Mouse (Mus musculus): Measurements from ENCODE around the gene Ube2e1.

Ube2e1 gene

DNA sequence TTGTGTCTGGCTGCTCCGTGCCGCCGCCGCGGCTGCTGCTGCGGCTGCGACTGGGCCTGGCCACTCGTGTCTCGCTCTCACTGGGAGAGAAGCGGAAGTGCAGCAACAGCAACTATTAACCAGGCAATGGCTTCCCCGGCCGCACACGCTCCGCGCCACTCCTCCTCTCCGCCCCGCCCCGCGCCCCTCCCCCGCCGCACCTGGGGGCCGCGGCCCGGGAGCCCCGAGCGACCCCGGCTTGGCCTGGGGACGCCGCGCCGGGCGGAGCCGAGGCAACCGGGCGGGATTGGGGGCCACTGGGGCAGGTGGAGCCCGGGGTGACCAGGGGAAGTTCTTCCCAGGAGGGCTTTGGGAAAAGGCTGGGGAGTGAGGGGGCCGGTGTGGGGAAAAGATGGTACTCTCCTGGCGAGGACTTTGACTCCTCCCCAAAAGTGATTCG lies at the start of gene Ube2e1:
Gene Ube2e1 (minus strand): TSS at position 167 of the 439 bp plus-strand sequence.
- DNase-seq (ENCODE audit: low read depth, low spot score) = peak; percentile 86

DNA sequence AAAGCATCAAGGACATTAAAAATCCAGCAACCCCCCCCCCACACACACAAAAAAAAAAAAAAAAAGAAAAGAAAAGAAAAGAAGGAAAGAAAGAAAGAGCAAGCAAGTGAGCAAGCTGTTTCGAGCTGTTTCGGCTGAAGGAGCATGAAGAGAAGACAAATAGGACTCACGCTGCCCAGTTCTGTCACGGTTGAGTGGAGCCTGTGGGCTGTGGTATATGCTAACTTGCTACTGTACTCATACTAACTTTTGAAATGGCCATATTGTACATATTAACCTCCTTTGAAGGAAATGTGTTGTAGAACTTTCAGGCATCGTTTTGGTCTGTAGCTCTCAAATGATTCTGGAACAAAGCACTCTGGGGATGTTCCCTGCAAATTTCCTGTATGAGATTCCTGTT lies 48.2 kb upstream of the Ube2e1 start:
- peak; percentile 16 for DNase-seq (ENCODE audit: low read depth, low spot score)

GRCm38 (mm10) chr14:18377944-18378575 lies 46.4 kb upstream of the Ube2e1 start:
- DNase-seq (ENCODE audit: low read depth, low spot score) = no peak

GRCm38 (mm10) chr14:18376206-18376605 lies 44.5 kb upstream of the Ube2e1 start:
- DNase-seq (ENCODE audit: low read depth, low spot score) = no peak

DNA sequence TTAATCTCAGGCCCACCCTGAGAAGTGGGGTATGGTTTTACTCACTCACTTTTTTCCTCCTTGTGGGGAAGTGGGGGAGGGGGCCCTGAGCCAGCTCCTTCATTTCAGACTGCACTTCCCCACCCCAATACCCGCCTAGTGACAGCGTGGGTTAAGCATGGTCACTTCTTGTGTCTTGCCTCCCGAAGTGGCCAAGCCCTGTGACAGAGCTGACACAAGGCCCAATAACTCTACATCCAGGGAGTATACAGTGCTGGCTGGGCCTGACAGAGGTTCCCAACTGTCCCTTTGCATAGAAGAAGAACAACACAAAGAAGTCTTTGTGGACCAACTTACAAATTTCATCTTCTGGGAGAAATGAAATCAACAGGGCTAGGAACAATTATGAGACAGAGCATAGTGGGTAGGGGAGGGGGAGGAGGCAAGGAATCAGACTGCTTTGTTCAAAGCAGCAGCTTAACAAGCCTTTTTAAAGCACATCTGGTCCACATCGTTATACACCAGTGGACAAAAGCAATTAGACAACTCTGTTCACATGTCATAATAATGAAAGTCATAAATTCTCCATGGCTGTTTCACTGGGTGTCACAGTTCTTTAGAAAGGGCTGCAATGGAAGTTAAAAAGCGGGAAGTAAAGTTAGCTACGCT lies 42.2 kb upstream of the Ube2e1 start:
- no peak for DNase-seq (ENCODE audit: low read depth, low spot score)

DNA sequence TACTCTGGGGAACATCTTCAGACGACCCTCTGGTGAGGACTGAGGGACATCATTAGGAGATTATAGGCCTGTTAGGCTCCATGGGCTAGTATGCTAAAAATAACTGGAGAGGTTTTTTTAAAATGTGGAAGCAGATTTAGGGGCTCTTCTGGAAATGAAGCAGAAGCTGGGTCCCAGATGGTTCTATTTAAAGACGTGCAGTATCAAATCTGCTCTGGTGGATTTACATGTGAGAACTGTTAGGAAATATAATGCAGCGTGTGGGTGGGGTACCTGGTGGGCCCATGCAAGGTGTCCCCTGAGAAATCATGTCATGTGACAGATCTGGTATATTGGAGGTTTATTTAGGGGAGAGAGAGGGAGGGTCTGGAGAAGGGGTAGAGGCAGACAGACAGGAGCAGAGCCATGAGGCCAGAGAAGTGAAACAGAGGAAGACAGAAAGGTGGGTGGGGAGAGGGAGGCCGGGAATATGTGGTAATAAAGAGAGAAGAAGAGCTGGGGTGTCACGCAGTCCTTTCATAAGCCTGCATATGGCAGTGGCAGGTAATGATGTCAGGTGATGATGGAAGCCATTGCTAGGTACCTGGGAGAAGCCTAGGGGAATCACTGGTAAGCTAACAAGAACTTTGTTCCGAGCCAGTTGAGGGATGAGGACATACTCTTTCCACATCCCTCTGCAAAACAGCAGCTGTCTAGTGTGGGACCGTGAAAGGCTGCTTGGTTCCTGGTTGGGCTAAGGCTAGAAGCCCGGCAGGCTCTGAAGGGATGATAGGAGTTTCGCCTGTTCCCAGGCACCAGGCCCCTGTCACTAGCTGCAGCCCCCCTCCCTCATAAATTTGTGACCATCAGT lies 41.3 kb upstream of the Ube2e1 start:
- no peak for DNase-seq (ENCODE audit: low read depth, low spot score)

GRCm38 (mm10) chr14:18369031-18369430 lies 37.4 kb upstream of the Ube2e1 start:
- DNase-seq (ENCODE audit: low read depth, low spot score) = no peak

DNA sequence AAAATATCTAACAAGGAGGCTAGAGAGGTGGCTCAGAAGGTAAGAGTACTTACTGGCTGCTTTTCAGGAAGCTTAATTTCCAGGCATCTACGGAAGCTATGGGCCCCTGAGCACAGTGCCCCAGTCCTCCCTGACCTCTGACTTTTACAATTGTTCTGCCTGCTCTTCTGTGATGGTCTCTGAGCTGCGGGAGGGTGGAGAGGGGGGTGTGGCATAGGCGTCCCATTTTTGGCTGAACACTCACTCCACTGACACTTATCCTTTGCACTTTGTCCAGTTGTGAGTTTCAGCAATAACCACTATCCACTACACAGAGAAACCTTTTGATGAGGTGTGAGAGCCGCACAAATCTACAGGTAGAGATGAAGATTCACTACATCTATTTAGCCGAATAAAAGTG lies 35.4 kb upstream of the Ube2e1 start:
- no peak for DNase-seq (ENCODE audit: low read depth, low spot score)

- no peak for DNase-seq (ENCODE audit: low read depth, low spot score)
Observed at GRCm38 (mm10) chr14:18364321-18364720, 32.7 kb upstream of the Ube2e1 start.

GRCm38 (mm10) chr14:18356442-18356841 lies 24.8 kb upstream of the Ube2e1 start:
- DNase-seq (ENCODE audit: low read depth, low spot score) = no peak

GRCm38 (mm10) chr14:18355514-18356190 lies 24.0 kb upstream of the Ube2e1 start:
- DNase-seq (ENCODE audit: low read depth, low spot score) = no peak

DNA sequence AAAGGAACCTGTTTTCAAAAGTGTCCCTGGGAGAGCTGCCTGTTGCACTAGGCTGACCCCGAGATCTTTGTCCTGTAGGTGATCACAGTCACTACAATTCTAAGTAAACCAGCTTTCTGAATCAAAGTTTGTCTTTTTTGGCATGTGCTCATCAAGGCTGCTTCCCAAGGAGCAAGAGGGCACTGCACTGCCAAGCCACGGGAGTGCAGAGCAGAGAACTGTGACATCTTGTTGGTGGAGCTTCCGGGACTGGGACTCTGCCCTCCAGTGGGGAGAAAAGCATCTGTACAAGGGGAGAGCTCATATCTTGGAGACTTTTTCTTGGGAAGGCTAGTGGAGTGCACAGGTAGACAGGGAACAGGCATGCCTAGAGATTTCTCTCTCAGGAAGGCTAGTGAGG lies 21.9 kb upstream of the Ube2e1 start:
- DNase-seq (ENCODE audit: low read depth, low spot score) = no peak

DNA sequence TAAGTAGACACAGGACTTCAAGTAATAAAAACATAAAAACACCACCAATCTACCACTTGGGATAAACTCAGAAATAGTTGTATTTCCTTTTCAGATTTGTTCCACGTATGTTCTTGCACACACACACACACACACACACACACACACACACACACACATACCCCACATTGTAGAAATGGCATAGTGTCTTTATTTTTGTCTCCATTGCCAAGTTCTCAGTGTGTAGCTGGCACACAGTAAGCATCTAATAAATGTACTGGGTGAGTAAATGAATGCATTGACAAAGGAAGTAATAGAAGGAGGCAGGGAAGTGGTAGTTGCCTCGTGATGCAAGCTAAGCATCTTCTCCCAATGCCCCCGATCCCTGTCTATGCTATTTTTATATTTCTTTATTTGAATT lies 21.3 kb upstream of the Ube2e1 start:
- DNase-seq (ENCODE audit: low read depth, low spot score) = no peak

DNA sequence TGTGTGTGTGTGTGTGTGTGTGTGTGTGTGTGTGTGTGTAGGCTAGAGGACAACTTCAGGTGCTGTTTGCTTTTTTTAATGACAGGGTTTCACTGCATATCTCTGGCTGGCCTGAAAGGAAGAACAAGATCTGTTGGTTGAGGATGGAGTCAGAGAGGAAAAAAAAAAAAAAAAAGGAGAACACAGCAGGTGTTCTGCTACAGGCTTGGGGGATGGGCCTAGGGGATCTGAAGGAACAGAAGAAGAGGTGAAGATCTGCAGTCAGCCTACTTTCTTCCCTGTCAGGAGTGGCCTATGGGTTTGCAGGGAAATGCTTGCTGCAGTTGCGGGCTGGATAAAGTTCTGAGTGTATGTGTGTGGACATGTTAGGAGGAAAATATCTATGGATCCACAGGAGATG lies 19.0 kb upstream of the Ube2e1 start:
- DNase-seq (ENCODE audit: low read depth, low spot score) = no peak

- DNase-seq (ENCODE audit: low read depth, low spot score) = no peak
Observed at GRCm38 (mm10) chr14:18349871-18350270, 18.2 kb upstream of the Ube2e1 start.

- no peak for DNase-seq (ENCODE audit: low read depth, low spot score)
Observed at GRCm38 (mm10) chr14:18343589-18343988, 11.9 kb upstream of the Ube2e1 start.

DNA sequence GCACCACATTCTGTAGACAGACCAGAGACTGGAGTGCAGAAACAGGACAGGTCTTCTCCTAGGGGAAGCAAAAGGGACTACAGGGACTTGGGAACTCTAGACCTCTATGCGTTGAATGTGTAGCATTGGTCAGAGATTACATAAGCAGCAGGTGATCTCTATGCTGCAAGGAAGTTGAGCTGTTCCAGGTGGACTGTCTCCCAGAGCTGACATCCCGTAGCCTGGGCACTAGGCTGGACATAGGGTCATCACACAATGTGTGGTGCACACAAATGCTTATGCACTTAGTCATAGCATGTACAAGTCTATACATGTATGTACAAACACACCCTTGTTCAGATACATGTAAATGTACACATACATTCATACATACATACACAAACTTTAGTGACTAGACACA lies 11.1 kb upstream of the Ube2e1 start:
- DNase-seq (ENCODE audit: low read depth, low spot score) = no peak

GRCm38 (mm10) chr14:18341088-18341487 lies 9.4 kb upstream of the Ube2e1 start:
- no peak for DNase-seq (ENCODE audit: low read depth, low spot score)

- no peak for DNase-seq (ENCODE audit: low read depth, low spot score)
Observed at GRCm38 (mm10) chr14:18336106-18336505, 4.4 kb upstream of the Ube2e1 start.

DNA sequence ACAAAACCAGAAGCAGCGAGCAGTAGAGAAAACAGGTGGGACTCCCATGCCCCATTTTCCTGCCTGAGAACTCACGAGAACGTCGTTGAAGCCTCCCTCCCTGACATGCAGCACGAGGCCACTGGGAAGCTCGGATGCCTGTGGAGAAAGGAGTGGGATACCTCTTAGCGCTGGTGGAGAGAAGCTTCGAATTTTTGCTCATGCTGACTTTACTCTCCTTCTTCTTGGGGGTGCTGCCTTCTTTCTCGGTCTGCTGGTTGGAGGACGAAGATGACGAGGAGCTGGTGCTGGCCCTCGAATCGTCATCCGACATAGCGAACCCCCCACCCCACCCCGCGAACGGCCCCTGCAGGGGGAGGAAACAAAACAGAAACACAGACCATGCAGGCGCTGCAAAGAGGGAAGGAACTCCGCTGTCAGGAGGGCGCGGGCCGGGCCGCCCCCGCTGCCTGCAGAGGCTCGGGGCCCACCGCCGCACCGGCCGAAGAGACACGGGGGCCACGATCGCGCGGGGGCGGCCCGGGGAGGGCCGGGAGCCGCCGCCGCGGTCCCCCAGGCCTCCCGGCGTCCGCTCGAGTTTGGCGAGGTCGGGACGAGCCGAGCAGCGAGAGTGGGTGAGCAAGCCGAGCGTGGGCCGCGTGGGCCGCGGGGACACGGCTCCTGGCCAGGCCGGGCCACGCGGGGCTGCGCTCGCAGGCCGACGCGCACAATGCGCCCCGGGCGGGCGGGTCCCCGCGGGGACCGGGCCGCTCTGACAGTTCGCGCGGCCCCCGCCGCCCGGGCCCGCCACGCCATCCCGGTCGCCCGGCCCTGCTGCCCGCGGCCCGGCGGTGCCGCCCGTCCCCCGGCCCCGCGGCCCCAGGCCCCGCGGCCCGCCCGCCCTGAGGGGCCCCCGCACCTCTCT lies 618 bp downstream of the Ube2e1 start:
- DNase-seq (ENCODE audit: low read depth, low spot score) = peak; percentile 61

Measured in A20 (cell line).